Mouse (Mus musculus) gastrocnemius, adult 2 months (tissue): ENCODE results near the gene Osbpl8. TPM values are rescaled to one million over a fixed set of nuclear protein-coding genes. Genes with fewer than 3 reads are reported as not detected.
"Not testable (repeated sequence)": the region's sequence is repeated elsewhere in the genome, so short reads cannot be mapped to it uniquely, and the experiment has no call there.

Source experiments
- DNase-seq: peaks from one replicate; pipeline ENCODE4 v3.0.0; 2022
- H3K27ac ChIP-seq: fragments of 200-600 bp; 2 replicates; pipeline ENCODE4 v1.8.1; 2022; ENCODE audit warnings: mild to moderate bottlenecking
- H3K4me3 ChIP-seq: fragments of 200-600 bp; 2 replicates; pipeline ENCODE4 v1.8.1; 2022; ENCODE audit warnings: mild to moderate bottlenecking, moderate library complexity
- CTCF ChIP-seq: fragments of 200-600 bp; IDR thresholded peaks from 2 replicates; pipeline ENCODE4 v1.8.1; 2022; ENCODE audit warnings: antibody characterized with exemption, mild to moderate bottlenecking, moderate library complexity
- intact Hi-C: fragments of 180-260 bp; cut with DNase I; formaldehyde crosslinking; loops from one replicate; pipeline ENCODE4 v1.15.1; 2025
- total RNA-seq, 2 experiments: library from RNA; stranded (reverse); gene quantifications; 2 replicates each; pipeline ENCODE4 v1.2.3; 2021

Osbpl8 gene
- total RNA-seq, 2 experiments from 2014 or later = 13.6 to 15.6 TPM

DNA sequence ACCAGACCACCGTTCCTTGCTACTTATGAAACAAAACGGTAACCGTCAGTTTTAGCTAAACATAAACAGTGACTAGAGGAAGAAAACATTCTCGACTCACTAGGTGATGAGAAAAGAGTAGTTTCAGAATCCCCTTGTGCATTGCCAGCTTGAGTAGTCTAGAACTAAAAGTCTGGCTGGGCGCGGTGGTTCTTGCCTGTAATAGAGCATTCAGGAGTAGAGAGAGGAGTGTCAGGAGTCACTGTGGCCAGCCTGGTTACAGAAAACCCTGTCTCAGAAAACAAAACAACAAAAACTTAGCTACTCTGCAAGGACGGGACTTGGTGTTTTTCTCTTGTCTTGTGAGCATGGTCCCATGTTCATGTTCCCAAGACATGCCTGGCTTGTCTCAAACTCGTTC is 12.8 kb downstream of the Osbpl8 start:
- H3K27ac ChIP-seq = no peak overlapping the region
- no peak overlapping the region for H3K4me3 ChIP-seq
- TF ChIP-seq CTCF = no peak
- intact Hi-C loops = no loop called here
- no peak for DNase-seq

DNA sequence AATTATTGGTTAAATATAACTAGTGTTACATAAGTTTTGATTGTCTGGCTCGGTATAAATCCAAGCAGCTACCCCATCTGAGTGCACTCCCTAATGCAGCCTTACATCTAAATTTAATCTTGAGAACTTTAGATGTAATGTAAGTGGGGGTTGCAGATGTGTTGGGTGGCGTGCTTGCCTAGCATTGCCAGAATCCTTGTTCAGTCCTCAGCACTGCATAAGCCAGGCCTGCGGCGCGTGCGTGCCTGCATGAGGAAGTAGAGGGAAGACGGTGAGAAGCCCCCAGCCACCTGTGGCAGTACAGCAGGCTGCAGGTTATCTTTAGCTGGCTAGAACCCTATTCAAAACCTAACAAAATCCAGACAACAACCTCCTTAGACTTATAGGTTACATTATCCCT is 13.5 kb downstream of the Osbpl8 start:
- intact Hi-C loops = no loop called here

DNA sequence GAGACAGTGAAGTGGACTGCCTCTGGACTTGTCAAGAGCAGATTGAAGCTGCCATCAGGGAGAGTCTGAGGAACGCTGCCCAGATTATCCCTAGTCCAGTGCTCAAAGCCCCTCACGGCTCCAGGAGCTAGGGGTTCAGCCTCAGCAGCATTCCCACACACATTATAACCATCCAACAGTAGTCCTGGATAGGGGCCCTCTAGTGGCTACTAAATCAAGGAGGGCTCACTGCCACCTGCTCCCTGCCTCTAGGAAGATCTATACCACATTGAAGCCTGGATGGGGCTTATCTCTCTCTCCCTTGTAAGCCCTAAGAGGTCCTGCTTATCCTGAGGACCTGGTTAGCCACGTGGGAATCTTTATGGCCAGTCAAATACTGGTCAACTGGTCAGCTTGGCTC is 16.1 kb downstream of the Osbpl8 start:
- no peak overlapping the region for H3K27ac ChIP-seq
- intact Hi-C loops = no loop called here
- peak; percentile 47 for TF ChIP-seq CTCF
- no peak for DNase-seq
- no peak overlapping the region for H3K4me3 ChIP-seq

More for the DNA sequence above, 13.5 kb downstream of the Osbpl8 start:
- DNase-seq = no peak
- Histone ChIP-seq H3K27ac (0 out of 2 replicates have a peak overlapping the region, but pooled peaks have one; percentile 6), H3K4me3 (no peak overlapping the region)
- no peak for TF ChIP-seq CTCF

DNA sequence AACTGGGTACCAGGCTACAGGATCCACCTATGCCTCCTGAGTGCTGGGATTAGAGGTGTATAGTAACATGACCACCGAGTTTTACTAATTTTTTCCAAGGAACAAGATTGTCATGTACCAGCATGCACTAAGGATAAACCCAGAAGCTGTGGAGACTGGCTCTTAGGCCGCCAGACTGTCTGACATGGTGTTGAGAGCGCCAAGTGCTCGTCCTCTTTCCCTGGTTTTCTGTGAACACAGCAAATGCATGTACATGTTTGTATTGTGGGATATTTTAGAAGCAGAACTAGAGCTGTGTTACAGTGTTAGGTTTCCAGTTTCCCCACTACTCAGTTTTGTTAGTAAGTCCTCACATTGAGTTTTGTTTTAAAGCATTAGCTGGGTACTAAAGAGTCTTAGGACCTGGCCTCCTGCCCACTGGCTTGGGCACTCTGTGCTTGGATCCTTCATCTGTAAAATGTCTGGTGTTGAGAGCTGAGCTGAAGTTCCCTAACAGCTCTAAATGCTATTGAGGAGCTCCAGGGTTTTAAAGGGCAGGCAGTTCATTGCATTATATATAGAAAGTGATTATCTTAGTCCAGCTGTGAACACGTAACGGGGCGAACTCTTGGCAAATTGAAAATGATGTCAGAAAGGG is 19.2 kb downstream of the Osbpl8 start:
- DNase-seq = peak; percentile 44
- no peak overlapping the region for H3K27ac ChIP-seq
- H3K4me3 ChIP-seq = no peak overlapping the region
- no peak for TF ChIP-seq CTCF
- intact Hi-C loops = no loop called here

DNA sequence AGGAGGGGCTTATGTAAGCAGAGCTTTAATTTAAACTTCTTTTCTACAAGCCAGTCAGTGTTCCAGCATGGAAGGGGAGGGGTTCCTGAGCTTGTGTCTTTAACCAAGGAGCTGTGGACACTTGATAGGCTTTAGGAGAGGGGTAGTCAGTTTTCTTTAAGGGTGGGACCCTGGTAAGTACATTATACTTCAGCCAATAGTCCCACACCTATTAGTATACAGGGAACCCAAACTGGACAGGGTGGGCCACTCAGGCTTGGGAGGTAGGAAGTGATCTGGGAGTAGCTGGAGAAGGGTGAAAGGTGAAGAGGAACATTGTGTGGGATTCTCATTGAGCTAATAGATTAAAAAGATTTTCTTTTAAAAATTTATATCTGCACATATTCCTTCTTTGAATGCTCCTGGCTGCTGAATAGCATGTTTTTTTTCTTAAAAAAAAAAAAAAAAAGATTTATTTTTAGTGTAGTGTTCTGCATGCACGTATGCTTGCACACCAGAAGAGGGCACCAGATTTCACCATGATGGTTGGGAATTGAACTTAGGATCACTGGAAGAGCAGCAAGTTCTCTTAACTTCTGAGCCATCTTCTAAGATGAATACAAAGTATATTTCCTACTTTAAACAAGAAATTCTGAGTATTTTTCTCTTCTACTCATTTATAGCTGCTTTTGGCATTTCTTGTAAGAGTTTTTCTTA is 21.2 kb downstream of the Osbpl8 start:
- Histone ChIP-seq H3K4me3 (no peak overlapping the region), H3K27ac (no peak overlapping the region)
- DNase-seq = no peak
- intact Hi-C loops = no loop called here
- peak; percentile 37 for TF ChIP-seq CTCF

DNA sequence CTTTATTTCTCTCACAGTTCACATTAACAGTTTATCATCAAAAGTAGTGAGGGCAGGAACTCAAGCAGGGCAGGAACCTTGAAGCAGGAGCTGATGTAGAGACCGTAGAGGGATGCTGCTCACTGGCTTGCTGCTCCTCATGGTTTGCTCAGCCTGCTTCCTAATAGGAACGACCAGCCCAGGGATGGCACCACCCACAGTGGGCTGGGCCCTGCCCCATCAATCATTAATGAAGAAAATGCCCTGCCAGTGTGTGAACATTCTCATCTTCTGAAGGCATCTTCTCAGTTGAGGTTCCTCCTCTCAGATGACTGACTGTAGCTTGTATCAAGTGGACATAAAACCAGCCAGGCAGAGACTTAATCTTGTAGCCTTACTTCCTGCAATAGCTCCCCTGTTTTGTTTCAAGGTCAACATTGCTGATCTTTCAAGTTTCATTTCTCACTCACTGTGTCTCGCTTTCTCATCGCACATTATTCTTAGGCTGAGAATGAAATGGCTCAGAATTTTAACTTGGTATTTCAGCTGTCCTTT is 24.5 kb downstream of the Osbpl8 start:
- Histone ChIP-seq H3K4me3 (no peak overlapping the region), H3K27ac (no peak overlapping the region; the same call in 1 of the 2 replicates)
- intact Hi-C loops = no loop called here
- DNase-seq = no peak
- TF ChIP-seq CTCF = no peak

DNA sequence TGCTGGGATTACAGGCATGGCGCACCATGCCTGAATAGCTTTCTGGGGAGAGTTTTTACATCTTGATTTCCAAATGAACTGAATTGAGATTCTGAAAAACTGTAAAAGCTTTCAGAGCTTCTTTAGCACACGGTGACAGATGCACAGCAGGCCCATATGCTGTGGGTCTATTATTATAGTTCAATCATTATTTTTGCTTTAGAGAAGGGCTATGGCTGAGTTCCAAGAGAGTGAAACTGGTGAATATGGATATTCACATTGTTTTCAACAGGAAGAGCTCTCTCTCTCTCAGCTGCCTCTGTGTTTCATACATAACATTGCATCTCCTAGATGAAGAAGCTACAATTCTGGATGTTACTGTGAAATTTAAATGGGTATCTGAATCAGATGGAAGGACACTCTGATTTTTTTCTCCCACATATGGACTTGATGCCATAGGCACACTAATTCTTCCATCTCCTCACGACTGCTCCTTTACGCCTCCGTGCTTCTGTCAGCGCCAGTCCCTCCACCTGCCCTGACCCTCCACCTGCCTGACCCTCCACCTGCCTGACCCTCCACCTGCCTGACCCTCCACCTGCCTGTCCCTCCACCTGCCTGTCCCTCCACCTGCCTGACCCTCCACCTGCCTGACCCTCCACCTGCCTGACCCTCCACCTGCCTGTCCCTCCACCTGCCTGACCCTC is 25.7 kb downstream of the Osbpl8 start:
- no peak for TF ChIP-seq CTCF
- no peak for DNase-seq
- no peak overlapping the region for H3K27ac ChIP-seq
- H3K4me3 ChIP-seq = no peak overlapping the region
- intact Hi-C loops = no loop called here

DNA sequence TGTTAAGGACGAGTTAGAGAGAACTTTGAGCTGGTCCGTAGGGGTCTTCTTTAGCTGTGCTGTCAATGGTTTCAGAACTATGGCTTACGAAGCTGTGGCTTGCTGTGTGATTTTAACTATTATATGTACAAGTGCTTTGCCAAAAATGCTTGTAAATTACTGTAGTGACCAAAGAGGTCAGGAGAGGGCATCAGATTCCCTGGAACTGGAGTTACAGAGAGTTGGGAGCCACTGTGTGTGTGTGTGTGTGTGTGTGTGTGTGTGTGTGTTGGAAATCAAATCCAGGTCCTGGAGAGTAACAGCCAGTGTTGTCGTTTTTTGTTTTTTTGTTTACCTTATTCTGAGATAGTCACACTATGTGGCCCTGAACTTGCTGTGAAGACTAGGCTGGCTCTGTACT is 29.0 kb downstream of the Osbpl8 start:
- H3K4me3 ChIP-seq = no peak overlapping the region
- no peak for TF ChIP-seq CTCF
- DNase-seq = no peak
- intact Hi-C loops = no loop called here
- H3K27ac ChIP-seq = no peak overlapping the region

DNA sequence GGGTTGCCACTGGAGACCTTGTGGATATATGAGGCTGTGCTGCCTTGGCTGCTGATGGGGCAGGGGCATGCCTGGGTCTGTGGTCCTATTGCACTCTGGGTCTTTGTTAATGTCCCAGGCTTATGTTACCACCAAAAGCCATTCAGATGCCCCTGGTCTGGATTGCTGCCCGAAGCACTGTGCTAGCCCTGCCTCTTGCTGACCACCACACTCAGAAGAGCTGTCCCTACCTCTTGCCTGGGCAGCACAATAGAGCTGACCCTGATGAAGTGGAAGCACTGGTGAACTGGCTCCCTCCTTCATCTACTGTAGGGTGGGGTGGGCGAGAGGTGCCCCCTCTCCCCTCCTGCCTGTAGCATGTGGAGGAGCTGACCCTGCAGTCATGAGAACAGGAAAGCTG is 31.6 kb downstream of the Osbpl8 start:
- DNase-seq = no peak
- H3K27ac ChIP-seq = no peak overlapping the region
- H3K4me3 ChIP-seq = no peak overlapping the region
- no peak for TF ChIP-seq CTCF
- intact Hi-C loops = no loop called here

DNA sequence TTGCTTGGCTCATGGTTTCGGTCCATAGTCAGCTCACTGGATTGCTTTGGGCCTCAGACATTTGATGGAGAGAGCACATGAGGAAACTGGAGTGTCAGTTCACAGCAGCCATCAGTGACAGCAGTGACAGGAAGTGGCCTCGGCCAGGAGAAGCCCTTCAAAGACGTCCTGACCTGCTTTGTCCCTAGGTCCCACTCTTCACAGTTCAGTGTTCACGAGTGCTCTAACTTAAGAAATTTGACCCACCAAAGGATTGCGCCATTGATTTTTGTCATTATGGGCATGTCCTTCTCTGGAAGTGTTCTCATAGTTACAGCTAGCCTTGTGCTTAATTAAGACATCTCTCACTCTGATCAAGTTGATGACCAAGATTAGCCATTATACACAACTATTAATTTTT is 34.2 kb downstream of the Osbpl8 start:
- DNase-seq, H3K27ac ChIP-seq, H3K4me3 ChIP-seq, intact Hi-C loops: not testable (repeated sequence)

DNA sequence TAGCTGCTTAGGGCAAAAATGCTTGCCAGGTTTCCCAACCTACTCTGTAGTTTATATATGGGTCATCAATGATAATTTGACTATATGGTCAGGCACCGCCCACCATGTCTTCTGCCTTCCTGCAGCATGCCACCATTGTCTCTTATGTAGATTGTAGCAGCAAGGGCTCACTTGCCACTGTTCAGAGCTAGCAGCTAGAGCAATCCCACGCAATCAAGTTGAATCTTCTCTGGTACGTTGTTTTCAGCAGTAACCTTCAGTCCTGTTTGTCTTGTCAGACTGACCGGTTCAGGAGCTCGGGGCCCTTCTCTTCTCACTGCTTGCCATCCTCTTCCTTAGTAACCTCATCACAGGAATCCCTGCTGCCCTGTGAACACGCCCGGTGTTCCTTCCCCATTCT is 36.6 kb downstream of the Osbpl8 start:
- intact Hi-C loops = no loop called here
- Histone ChIP-seq H3K27ac (no peak overlapping the region), H3K4me3 (no peak overlapping the region)
- no peak for DNase-seq
- no peak for TF ChIP-seq CTCF

DNA sequence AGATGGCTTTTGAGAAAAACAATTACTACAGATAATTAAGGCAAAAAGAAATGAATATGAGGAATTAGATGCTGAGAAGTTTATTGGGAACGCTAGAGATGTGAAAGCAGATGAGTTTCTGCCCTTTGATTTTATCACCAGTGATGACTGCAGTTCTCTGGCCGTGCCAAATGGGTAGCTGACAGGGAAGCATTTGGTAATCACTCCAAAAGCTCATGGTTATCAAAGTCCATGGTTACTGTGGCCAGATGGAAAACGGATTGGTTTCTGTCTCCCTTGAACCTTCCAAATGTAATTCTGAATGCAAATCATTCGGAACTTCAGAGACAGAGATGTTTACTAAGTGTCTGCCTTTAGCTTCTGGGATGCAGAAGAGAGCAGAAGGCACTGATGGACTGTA is 37.1 kb downstream of the Osbpl8 start:
- no peak overlapping the region for H3K4me3 ChIP-seq
- intact Hi-C loops = no loop called here
- H3K27ac ChIP-seq = no peak overlapping the region
- no peak for DNase-seq
- no peak for TF ChIP-seq CTCF

DNA sequence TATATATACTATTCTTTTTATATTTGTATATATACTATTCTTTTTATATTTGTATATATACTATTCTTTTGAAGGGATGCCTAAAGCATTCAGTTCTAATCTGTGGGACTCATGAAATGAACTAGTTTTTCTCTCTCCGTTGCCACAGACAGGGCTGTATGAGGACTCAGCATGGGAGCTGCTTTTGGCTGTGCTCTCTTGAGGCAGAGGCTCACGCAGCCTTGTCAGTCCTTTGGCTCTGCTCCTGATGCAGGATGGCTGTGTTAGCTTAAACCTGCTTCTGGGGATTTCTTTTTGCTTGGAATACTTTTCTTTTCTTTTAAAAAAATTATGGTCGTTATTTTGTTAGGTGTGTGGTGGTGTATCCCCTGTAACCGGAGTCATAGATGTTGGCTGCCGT is 39.5 kb downstream of the Osbpl8 start:
- no peak overlapping the region for H3K4me3 ChIP-seq
- intact Hi-C loops = no loop called here
- TF ChIP-seq CTCF = no peak
- DNase-seq = no peak
- H3K27ac ChIP-seq = no peak overlapping the region
